Mouse (Mus musculus): ENCODE measurements around the gene Wapl.

Wapl gene

DNA sequence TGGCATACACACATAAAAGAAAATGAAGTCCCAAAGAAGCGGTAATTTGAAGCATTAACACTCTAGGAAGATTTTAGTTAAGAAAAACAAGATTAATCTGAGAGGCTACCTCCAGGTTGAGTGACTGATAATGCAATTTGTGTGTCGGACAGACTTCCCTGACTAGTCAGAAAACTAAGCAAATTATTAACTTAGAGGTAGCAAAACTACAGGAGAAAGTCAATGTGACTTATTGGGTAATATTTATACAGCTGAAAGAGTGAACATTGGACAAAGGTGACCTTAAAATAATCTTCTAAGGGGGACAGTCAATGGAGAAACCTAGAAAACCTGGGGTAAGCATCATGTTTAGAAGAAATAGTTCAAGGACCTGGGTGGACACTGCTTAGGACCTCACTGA, 86.2 kb downstream of the Wapl start:
- Histone ChIP-seq H3K27me3 (ENCODE audit: control insufficient read depth, insufficient read depth, low read length, poor library complexity, severe bottlenecking) (no peaks in the 10 kb centered on the region), H3K36me3 (ENCODE audit: control insufficient read depth, insufficient read depth, low read length, poor library complexity, severe bottlenecking) (no peaks in the 10 kb centered on the region)
- no peak for DNase-seq (ENCODE audit: low read depth, low spot score)

DNA sequence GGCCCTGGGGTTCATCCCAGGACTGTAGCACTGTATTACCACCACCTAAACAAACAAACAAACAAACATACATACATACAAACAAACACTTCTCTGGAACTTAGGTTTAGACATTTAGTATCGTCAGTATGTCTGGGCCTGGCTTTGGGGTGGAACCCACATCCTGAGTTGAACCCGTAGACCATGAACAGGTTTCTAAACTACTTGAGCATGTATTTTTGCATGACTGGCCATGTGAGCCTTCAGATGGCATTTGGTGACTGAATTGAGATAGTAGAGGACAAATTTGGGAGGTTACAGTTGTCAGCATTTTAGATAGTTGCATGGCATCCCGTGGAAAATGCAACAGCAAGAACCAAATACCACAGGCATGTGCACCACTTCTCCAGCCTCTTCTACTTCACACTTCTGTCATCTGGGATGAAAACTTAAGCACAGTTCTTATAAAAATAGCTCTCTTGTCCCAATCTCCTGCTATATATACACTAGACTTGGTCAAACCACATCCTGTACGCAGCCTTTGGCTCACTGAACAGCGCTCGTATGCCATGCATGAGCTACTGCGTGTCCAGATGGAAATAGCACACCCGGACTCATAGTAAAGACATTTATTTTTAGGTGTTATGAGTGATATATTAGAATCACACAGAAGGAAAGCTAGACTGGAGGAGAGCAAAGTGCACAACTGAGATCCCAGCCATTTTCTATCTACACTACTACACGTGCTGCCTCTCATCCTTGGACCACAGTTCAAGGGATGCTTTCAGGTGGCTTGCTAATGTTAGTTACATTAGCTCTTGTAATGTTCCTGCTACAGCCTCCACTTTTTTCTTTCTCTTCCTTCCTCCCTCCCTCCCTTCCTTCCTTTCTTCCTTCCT, 87.6 kb downstream of the Wapl start:
- no peaks in the 10 kb centered on the region for H3K27me3 ChIP-seq (ENCODE audit: control insufficient read depth, insufficient read depth, low read length, poor library complexity, severe bottlenecking)
- DNase-seq (ENCODE audit: low read depth, low spot score) = peak; percentile 57
- no peaks in the 10 kb centered on the region for H3K36me3 ChIP-seq (ENCODE audit: control insufficient read depth, insufficient read depth, low read length, poor library complexity, severe bottlenecking)

DNA sequence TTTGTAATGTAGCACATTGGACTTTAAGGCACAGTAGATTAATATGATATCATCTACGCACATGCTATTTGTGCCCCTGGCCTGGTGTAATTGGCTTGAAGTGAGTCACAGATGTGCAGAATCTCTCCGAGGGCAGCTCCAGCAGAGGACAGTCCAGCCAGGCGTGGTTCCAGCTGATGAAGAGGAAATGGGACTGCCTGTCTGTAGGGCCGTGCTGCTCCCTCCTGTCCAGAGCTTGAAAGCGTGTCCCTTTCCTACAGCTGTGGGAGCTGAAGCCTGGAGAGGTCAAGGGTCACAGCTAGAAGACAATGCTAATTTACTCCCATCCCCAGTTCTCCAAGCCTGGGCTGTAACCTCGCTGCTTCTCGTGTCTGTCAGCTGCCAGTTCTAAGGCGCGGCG, 89.0 kb downstream of the Wapl start:
- no peaks in the 10 kb centered on the region for H3K36me3 ChIP-seq (ENCODE audit: control insufficient read depth, insufficient read depth, low read length, poor library complexity, severe bottlenecking)
- no peaks in the 10 kb centered on the region for H3K27me3 ChIP-seq (ENCODE audit: control insufficient read depth, insufficient read depth, low read length, poor library complexity, severe bottlenecking)
- DNase-seq (ENCODE audit: low read depth, low spot score) = no peak

DNA sequence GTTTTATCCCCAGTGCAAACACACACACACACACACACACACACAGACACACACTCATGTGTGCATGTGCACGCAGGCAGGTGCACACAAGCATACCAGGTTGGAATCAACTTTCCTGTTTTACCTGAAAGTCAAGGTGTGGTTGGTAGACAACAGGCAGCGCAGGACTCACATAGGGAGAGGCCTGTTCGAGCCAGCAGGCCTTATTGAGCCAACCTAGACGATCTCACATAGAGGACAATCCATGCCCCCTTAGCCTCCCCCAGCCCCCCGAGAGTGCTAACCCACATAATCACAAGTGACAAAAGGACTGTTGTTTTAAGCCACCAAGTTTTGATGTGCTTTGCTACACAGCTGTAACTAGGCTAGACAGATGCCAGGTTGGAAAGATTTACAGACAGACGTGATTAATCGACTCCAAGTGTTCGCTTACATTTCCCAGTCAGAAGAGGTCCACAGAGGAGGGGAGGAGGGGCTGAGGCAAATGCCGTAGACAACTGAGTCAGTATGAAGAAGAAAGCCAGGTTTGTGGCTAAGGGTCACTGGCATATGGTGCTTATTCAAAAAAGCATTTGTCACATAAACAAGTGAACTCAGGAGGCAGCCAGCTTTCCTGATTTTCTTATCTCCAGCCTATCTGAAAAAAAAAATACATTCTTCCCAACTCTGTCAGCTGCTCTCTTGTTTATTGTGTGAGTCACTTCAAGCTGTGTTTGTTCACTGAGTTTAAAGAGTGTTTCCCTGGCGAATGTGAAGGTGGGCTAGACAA, 90.2 kb downstream of the Wapl start:
- Histone ChIP-seq H3K36me3 (ENCODE audit: control insufficient read depth, insufficient read depth, low read length, poor library complexity, severe bottlenecking) (no peaks in the 10 kb centered on the region), H3K27me3 (ENCODE audit: control insufficient read depth, insufficient read depth, low read length, poor library complexity, severe bottlenecking) (no peaks in the 10 kb centered on the region)
- no peak for DNase-seq (ENCODE audit: low read depth, low spot score)

DNA sequence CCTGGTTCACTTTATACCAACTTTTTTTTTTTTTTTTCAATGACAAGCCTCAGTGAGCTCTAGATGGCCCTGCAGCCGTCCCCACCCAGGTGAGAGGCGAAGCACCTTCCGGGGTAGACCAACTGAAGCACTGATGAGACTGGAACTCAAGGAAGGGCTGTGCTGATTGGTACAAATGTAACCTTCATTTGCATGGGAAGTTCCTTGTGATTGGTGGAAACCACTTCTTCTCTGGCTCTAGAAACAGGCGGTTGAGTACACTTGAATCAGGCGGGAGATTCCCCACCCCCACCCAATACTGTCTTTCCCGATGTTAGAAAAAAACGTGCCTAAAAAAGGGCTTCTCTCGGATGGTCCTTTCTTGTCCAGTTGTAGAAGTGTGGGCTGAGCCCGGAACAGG, 91.2 kb downstream of the Wapl start:
- Histone ChIP-seq H3K36me3 (ENCODE audit: control insufficient read depth, insufficient read depth, low read length, poor library complexity, severe bottlenecking) (no peaks in the 10 kb centered on the region), H3K27me3 (ENCODE audit: control insufficient read depth, insufficient read depth, low read length, poor library complexity, severe bottlenecking) (no peaks in the 10 kb centered on the region)
- no peak for DNase-seq (ENCODE audit: low read depth, low spot score)

DNA sequence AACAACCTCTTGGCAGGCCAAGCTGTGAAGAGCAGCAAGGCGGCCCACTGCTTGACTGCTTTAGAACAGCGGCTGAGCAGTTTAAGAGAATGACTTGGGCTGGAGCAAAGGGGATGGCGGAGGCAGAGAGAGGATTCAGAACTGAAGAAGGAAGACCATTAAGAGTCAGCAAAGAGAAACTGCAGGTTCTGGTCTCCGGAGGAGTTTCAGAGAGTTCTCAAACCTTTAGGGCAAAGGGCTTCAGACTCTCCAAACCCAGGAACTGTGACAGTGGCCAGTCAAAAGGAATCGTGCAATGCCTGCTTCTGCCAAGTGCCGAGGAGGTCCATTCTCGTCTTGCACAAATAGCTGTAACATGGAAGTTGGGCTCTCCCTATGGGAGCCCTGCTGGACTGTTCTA, 91.7 kb downstream of the Wapl start:
- Histone ChIP-seq H3K36me3 (ENCODE audit: control insufficient read depth, insufficient read depth, low read length, poor library complexity, severe bottlenecking) (no peaks in the 10 kb centered on the region), H3K27me3 (ENCODE audit: control insufficient read depth, insufficient read depth, low read length, poor library complexity, severe bottlenecking) (no peaks in the 10 kb centered on the region)
- no peak for DNase-seq (ENCODE audit: low read depth, low spot score)

DNA sequence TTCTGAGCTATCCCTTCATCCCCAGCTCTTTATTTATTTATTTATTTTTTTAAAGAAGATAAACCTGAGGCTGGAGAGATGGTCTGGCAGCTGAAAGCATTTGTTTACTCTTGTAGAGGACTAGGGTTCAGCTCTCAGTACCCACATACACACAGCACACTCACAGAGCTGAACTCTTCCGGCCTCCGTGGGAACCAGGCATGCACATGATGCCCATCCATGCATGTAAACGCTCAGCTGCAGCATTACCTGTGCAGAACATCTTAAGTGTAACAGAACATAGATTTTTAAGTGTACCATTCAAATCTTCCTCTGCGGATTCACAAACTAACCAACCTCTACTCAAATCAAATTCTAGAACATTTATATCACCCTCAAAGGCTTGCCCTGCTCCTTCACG, 92.5 kb downstream of the Wapl start:
- Histone ChIP-seq H3K27me3 (ENCODE audit: control insufficient read depth, insufficient read depth, low read length, poor library complexity, severe bottlenecking) (no peaks in the 10 kb centered on the region), H3K36me3 (ENCODE audit: control insufficient read depth, insufficient read depth, low read length, poor library complexity, severe bottlenecking) (no peaks in the 10 kb centered on the region)
- no peak for DNase-seq (ENCODE audit: low read depth, low spot score)

DNA sequence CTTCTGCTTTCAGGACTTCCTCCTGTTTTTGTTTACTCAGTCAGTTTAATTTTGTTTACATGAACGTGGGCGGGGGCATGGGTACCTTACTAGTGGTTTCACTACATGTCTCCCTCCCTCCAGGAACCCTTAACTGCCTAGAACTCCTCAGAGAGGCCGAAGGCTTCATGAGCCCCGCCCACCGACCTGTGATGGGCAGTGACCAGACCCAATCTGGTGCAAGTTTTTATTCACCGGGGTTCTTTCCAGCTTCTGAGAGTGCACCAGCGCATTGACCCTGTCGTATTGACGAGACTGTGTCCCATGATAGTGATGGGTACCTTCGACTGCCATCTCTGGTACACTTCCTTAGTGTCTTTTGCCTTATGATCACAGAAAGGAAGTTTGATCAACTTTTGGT, 94.6 kb downstream of the Wapl start:
- no peaks in the 10 kb centered on the region for H3K27me3 ChIP-seq (ENCODE audit: control insufficient read depth, insufficient read depth, low read length, poor library complexity, severe bottlenecking)
- DNase-seq (ENCODE audit: low read depth, low spot score) = peak; percentile 72
- no peaks in the 10 kb centered on the region for H3K36me3 ChIP-seq (ENCODE audit: control insufficient read depth, insufficient read depth, low read length, poor library complexity, severe bottlenecking)

DNA sequence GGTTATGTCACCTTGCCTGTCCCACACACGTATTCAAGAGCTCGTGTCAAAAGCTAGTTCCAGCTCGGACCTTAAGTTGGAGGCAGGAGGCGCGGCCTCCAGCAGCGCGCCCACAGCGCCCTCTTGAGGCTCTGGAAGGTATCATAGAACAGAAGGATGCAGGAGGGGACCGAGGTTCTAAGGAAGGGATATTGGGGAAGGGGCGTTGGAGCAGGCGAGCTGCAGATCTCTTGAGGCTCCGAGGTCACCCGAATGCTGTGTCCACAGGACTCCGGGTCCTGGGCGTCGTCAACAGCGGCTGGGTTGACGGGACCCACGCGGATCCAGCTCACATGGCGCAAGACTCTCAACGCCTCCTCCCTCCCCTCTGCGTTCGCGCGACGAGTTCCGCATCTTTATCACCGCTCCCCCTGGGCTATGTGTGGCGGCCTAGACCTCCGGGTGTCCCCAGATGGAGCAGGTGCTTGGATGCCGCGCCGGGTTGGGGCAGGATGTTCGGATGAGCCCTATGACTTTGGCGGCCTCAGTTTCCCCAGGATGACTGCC, 95.4 kb downstream of the Wapl start:
- Histone ChIP-seq H3K27me3 (ENCODE audit: control insufficient read depth, insufficient read depth, low read length, poor library complexity, severe bottlenecking) (no peaks in the 10 kb centered on the region), H3K36me3 (ENCODE audit: control insufficient read depth, insufficient read depth, low read length, poor library complexity, severe bottlenecking) (no peaks in the 10 kb centered on the region)
- peak; percentile 78 for DNase-seq (ENCODE audit: low read depth, low spot score)

DNA sequence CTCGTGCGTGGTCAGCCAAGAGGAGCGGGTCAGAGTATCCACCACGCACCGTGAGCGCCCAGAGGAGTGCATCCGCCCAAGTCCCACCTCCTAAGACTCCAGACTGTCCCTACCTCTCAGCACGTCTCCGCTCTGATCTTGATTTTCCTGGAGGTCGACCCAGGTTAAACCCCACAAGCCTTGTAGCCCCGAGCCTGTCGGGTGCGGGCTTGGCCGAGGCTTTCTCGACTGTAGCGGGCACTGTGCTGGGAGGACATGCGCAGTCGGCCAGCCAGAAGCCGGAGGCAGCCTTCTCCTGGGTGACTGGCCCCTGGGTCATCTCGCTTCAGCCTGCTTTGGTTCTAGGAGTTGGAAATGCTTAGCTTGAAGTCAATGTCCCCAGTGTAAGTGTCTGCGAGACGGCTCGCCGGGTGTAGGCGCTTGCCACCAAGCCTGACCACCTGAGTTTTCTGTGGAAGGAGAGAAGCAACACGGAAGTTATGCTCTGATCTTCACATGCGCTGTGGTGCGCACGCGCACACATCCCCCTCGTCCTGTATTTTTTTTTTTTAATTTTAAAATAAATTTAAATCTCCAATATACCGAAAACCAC, 95.9 kb downstream of the Wapl start:
- Histone ChIP-seq H3K27me3 (ENCODE audit: control insufficient read depth, insufficient read depth, low read length, poor library complexity, severe bottlenecking) (no peaks in the 10 kb centered on the region), H3K36me3 (ENCODE audit: control insufficient read depth, insufficient read depth, low read length, poor library complexity, severe bottlenecking) (no peaks in the 10 kb centered on the region)
- peak; percentile 26 for DNase-seq (ENCODE audit: low read depth, low spot score)

DNA sequence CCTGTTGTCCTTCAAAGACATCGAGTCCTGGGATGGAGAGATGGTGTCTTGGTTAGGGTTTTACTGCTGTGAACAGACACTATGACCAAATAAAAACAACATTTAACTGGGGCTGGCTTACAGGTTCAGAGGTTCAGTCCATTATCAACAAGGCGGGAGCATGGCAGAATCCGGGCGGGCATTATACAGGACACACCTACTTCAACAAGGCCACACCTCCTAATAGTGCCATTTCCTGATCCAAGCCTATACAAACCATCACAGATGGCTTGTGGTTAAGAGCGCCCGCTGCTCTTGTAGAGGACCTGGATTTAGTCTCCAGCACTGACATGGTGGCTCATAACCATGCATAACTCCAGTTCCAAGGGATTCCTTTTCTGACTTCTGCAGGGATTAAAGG, 96.7 kb downstream of the Wapl start:
- DNase-seq (ENCODE audit: low read depth, low spot score) = no peak
- H3K36me3 ChIP-seq (ENCODE audit: control insufficient read depth, insufficient read depth, low read length, poor library complexity, severe bottlenecking) = no peaks in the 10 kb centered on the region
- H3K27me3 ChIP-seq (ENCODE audit: control insufficient read depth, insufficient read depth, low read length, poor library complexity, severe bottlenecking) = no peaks in the 10 kb centered on the region

DNA sequence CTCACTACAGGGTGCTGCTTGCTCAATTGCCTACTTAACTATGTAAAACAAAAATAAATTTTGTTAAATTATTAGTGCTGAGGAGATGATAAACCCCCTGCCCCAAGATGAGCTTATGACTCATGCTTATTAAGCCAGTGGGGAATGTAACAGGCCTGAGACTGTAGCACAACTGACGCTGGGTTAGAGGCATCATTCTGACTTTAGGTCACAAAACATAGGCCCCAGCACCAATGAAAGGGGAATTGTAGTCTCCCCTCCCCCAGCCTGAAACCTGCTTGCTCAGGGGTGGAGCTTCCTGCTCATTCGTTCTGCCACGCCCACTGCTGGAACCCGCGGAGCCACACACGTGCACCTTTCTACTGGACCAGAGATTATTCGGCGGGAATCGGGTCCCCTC, 97.9 kb downstream of the Wapl start:
- no peak for DNase-seq (ENCODE audit: low read depth, low spot score)
- Histone ChIP-seq H3K36me3 (ENCODE audit: control insufficient read depth, insufficient read depth, low read length, poor library complexity, severe bottlenecking) (no peaks in the 10 kb centered on the region), H3K27me3 (ENCODE audit: control insufficient read depth, insufficient read depth, low read length, poor library complexity, severe bottlenecking) (no peaks in the 10 kb centered on the region)

DNA sequence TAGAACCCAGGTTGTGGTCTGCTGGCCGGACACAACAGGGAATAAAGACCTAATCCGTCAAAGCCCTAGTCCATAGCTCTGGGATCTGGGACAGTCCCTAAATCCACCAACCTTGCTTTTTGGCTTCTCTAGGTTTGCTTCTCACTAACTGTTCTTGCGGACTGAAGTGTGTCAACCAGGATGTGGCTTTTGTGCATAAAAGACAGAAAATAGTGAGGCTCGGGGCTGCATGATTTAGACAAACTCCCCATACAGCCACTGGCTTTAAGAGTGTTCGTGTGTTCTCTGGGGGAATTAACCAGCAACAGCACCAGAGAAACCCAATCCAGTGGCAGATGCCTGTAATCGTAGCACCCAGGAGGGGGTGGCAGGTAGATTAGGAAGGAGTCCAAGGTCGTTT, 98.4 kb downstream of the Wapl start:
- no peak for DNase-seq (ENCODE audit: low read depth, low spot score)
- Histone ChIP-seq H3K36me3 (ENCODE audit: control insufficient read depth, insufficient read depth, low read length, poor library complexity, severe bottlenecking) (no peaks in the 10 kb centered on the region), H3K27me3 (ENCODE audit: control insufficient read depth, insufficient read depth, low read length, poor library complexity, severe bottlenecking) (no peaks in the 10 kb centered on the region)

DNA sequence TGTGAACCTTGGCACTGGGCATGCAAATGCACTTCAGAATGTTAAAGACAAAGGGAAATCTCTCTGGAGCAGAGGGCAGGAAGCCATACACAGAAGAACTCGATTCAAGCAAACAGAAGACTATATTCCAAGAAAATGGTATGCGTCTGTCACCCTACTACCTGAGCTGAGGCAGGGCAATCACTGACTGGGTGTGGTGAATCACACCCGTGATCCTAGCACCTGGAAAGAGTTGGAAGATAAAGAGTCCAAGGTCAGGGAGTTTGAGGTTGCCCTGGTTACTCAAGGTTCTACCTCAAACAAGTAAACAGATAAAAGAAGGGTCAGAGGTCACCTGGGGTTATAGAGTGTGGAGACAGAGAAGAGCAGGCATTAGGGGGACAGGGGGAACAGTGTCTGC, 100.0 kb downstream of the Wapl start:
- H3K27me3 ChIP-seq (ENCODE audit: control insufficient read depth, insufficient read depth, low read length, poor library complexity, severe bottlenecking) = no peaks in the 10 kb centered on the region
- no peaks in the 10 kb centered on the region for H3K36me3 ChIP-seq (ENCODE audit: control insufficient read depth, insufficient read depth, low read length, poor library complexity, severe bottlenecking)
- DNase-seq (ENCODE audit: low read depth, low spot score) = no peak

DNA sequence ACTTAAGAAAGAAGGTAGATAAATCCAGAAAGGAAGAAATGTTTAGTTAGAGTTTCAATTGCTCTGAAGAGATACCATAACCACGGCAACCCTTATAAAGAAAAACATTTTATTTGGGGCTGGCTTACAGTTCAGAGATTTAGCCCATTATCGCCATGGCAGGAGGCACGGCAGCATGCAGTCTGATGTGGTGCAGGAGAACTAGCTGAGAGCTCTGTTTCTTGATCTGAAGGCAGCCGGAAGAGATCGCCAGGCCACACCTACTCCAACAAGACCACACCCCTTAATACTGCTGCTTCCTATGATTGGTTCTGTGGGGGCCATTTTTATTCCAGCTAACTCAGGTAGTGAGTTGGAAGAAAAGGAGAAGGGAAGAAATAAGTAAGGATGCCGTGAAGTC, 100.5 kb downstream of the Wapl start:
- Histone ChIP-seq H3K36me3 (ENCODE audit: control insufficient read depth, insufficient read depth, low read length, poor library complexity, severe bottlenecking) (no peaks in the 10 kb centered on the region), H3K27me3 (ENCODE audit: control insufficient read depth, insufficient read depth, low read length, poor library complexity, severe bottlenecking) (no peaks in the 10 kb centered on the region)
- no peak for DNase-seq (ENCODE audit: low read depth, low spot score)

Data from splenic B cell, adult 2 months (primary cell).